Mouse (Mus musculus) frontal cortex, postnatal 14 days (tissue): ENCODE measurements around the gene BC005537.

Source experiments
- DNase-seq, 2 experiments: peaks; one replicate each; pipeline ENCODE4 v3.0.0; 2022; ENCODE audit warnings: low spot score in 2 of 2

The BC005537 gene

GRCm38 (mm10) chr13:24844983-24845955 is 43.8 kb downstream of the BC005537 start, which contains the start of gene D130043K22Rik:
Gene D130043K22Rik, plus strand, starts transcription at chr13:24845135.
- DNase-seq = peak; percentile 38 to 62

GRCm38 (mm10) chr13:24849318-24849717 is 47.9 kb downstream of the BC005537 start:
- DNase-seq = no peak

- no peak for DNase-seq
These were observed 50.5 kb downstream of the BC005537 start for GRCm38 (mm10) chr13:24851989-24852388.

- DNase-seq = no peak
These were observed 51.1 kb downstream of the BC005537 start for GRCm38 (mm10) chr13:24852570-24852969.

GRCm38 (mm10) chr13:24859115-24859514 is 57.7 kb downstream of the BC005537 start:
- no peak for DNase-seq

GRCm38 (mm10) chr13:24861084-24861483 is 59.6 kb downstream of the BC005537 start:
- no peak for DNase-seq

- DNase-seq = no peak
These were observed 60.6 kb downstream of the BC005537 start for GRCm38 (mm10) chr13:24862021-24862420.

GRCm38 (mm10) chr13:24862520-24862919 is 61.1 kb downstream of the BC005537 start:
- peak in 1 of 2 experiments; percentile 21 for DNase-seq
